Mouse (Mus musculus) intestine, postnatal 0 days (tissue): ENCODE measurements around the gene Mcam. TPM values are rescaled to one million over a fixed set of nuclear protein-coding genes. Genes with fewer than 3 reads are reported as not detected.

Experiments
- ATAC-seq: fragments of 200-750 bp; cut with Nextera tagmentation; 2 replicates; pipeline ENCODE4 v1.8.0; 2017; ENCODE audit warnings: mild to moderate bottlenecking, moderate TSS enrichment, moderate library complexity
- H3K27ac ChIP-seq: fragments of 300-500 bp; sonication (generic); 2 replicates; pipeline ENCODE4 v1.5.1; 2014; ENCODE audit warnings: mild to moderate bottlenecking, low read depth, low read length, moderate library complexity
- H3K27me3 ChIP-seq: fragments of 300-500 bp; sonication (generic); replicated peaks from 2 replicates; pipeline ENCODE4 v1.6.1; 2014; ENCODE audit warnings: low read length, mixed read lengths; ENCODE audit not compliant: control insufficient read depth, insufficient read depth
- H3K36me3 ChIP-seq: fragments of 300-500 bp; sonication (generic); 2 replicates; pipeline ENCODE4 v1.6.1; 2014; ENCODE audit warnings: mild to moderate bottlenecking, moderate library complexity; ENCODE audit not compliant: control insufficient read depth, insufficient read depth
- H3K4me1 ChIP-seq: fragments of 300-500 bp; sonication (generic); replicated peaks from 2 replicates; pipeline ENCODE4 v1.6.1; 2014; ENCODE audit warnings: antibody characterized with exemption, low read length, mixed read lengths; ENCODE audit not compliant: control insufficient read depth, insufficient read depth
- H3K4me2 ChIP-seq: fragments of 300-500 bp; sonication (generic); replicated peaks from 2 replicates; pipeline ENCODE4 v1.6.1; 2014; ENCODE audit warnings: low read depth, mild to moderate bottlenecking, moderate library complexity
- H3K4me3 ChIP-seq: fragments of 300-500 bp; sonication (generic); 2 replicates; pipeline ENCODE4 v1.5.1; 2014; ENCODE audit warnings: low read depth, low read length
- H3K9ac ChIP-seq: fragments of 300-500 bp; sonication (generic); 2 replicates; pipeline ENCODE4 v1.6.1; 2014; ENCODE audit warnings: mild to moderate bottlenecking, low read depth, low read length
- H3K9me3 ChIP-seq: fragments of 300-500 bp; sonication (generic); 2 replicates; pipeline ENCODE4 v1.6.1; 2016; ENCODE audit warnings: mixed run types; ENCODE audit not compliant: control insufficient read depth
- CTCF ChIP-seq: sonication (generic); IDR thresholded peaks from 2 replicates; pipeline ENCODE4 v1.5.1; 2016; ENCODE audit warnings: low read depth, mild to moderate bottlenecking, control low read depth, antibody characterized with exemption, moderate library complexity
- WGBS: fragments of 180-500 bp; shearing (Covaris S2); extraction: QIAGEN DNeasy Blood & Tissue Kit; methylation state at CpG from one replicate; pipeline ENCODE4 v1.1.7; 2014; 5-methylcytosine and 5-hydroxymethylcytosine counted together
- polyA plus RNA-seq: library from polyadenylated mRNA; unstranded; fragments of >200 nt; fragmentation: Nextera tagmentation; extraction: Ambion mirVana; gene quantifications from 2 replicates; pipeline ENCODE4 v1.2.1, GENCODE M21; 2015

The Mcam gene
- polyA plus RNA-seq, 1 experiment from 2014 or later: 31.5 TPM

- no peak for ATAC-seq
- peaks cover 50% of the 10 kb centered on the region for H3K36me3 ChIP-seq
- no peak for TF ChIP-seq CTCF
- H3K4me3 ChIP-seq: no peak overlapping the region
- H3K27me3 ChIP-seq: no peaks in the 10 kb centered on the region
- H3K4me1 ChIP-seq: no peaks in the 10 kb centered on the region
- H3K9me3 ChIP-seq: no peaks in the 10 kb centered on the region
- no peak overlapping the region for H3K4me2 ChIP-seq
- H3K27ac ChIP-seq: no peak overlapping the region
- H3K9ac ChIP-seq: no peak overlapping the region
- WGBS: 70% methylated on average over 5 of the region's 5 CpGs
Observed at GRCm38 (mm10) chr9:44141951-44142350, 7.7 kb downstream of the Mcam start.

DNA sequence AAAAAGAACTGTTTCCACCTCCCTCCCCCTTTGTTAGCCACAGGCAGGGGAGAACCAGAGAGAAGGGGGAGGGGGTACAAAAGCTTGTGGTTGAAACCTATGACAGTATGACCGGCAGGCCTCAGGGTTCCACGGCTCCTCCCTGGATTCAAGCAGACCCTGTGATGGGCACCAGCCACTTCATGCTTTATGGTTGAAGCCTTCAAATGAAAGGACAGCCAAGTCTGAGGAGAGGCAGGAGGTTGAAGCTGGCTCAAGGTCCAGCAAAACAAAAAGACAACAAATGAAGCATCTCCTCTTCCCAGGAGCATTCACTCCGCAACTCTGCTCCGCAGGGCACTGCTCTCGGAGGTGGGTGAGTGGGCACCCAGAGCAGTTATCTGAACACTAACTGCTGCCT lies 9.2 kb downstream of the Mcam start:
- ATAC-seq: no peak
- no peaks in the 10 kb centered on the region for H3K27me3 ChIP-seq
- no peak overlapping the region for H3K4me3 ChIP-seq
- no peak overlapping the region for H3K4me2 ChIP-seq
- no peaks in the 10 kb centered on the region for H3K4me1 ChIP-seq
- no peak overlapping the region for H3K9ac ChIP-seq
- 90% methylated on average over 5 of the region's 5 CpGs for WGBS
- TF ChIP-seq CTCF: no peak
- no peaks in the 10 kb centered on the region for H3K9me3 ChIP-seq
- no peak overlapping the region for H3K27ac ChIP-seq
- H3K36me3 ChIP-seq: peaks cover 51% of the 10 kb centered on the region

DNA sequence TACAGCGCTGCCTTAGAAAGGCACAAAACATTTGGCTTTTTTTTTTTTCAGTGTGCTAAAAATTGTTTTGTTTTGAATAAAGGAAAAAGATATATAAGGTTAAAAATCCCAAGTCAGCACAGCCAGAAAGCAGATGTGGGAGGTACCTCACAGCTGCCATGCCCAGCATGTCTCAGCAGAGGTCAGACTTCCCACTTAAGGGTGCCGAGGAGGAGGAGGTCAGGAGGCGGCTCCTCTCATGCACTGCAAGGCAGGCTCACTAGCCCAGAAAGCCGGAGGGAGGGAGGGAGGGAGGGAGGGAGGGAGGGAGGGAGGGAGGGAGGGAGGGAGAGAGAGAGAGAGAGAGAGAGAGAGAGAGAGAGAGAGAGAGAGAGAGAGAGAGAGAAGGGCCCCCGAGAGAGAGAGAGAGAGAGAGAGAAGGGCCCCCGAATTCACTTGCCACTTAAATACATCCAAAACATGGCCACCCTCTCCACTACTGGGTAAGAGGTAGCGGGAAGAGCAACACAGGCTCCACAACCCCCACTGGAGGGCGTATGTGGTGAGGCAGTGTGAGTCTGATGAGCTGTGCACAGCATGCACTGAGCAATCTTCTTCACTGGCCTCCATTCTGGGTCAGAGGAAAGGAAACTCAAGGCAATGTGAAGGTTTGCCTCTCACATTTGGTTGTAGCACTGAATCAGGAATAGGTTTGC lies 9.9 kb downstream of the Mcam start:
- Histone ChIP-seq H3K9me3 (no peaks in the 10 kb centered on the region), H3K9ac (no peak overlapping the region), H3K4me3 (no peak overlapping the region), H3K4me2 (no peak overlapping the region), H3K36me3 (peaks cover 45% of the 10 kb centered on the region), H3K27ac (no peak overlapping the region), H3K4me1 (no peaks in the 10 kb centered on the region), H3K27me3 (no peaks in the 10 kb centered on the region)
- TF ChIP-seq CTCF: peak; percentile 51
- WGBS: 49% methylated on average over 6 of the region's 8 CpGs
- no peak for ATAC-seq

DNA sequence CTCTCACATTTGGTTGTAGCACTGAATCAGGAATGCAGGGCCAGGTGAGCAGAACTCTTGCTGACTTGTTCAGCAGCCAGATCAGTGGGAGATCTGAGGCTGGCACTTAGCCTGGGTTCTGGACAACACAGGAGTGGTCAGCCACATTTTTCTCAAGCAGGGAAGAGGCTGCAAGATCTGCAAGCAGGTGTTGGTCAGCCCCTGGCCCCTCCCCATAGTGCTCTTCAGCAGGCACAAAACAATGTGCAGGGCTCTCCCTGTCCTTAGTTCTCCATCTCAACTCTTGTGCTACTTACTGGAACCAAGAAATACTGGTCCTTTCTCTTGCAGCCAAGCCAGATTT lies 10.4 kb downstream of the Mcam start:
- Histone ChIP-seq H3K9ac (no peak overlapping the region), H3K4me1 (no peaks in the 10 kb centered on the region), H3K4me2 (no peak overlapping the region), H3K9me3 (no peaks in the 10 kb centered on the region), H3K4me3 (no peak overlapping the region), H3K36me3 (peaks cover 49% of the 10 kb centered on the region), H3K27me3 (no peaks in the 10 kb centered on the region), H3K27ac (no peak overlapping the region)
- no peak for ATAC-seq
- no peak for TF ChIP-seq CTCF

- 60% methylated on average over 3 of the region's 3 CpGs for WGBS
- no peak overlapping the region for H3K9ac ChIP-seq
- no peak overlapping the region for H3K4me3 ChIP-seq
- no peaks in the 10 kb centered on the region for H3K4me1 ChIP-seq
- H3K27me3 ChIP-seq: no peaks in the 10 kb centered on the region
- no peak overlapping the region for H3K4me2 ChIP-seq
- H3K27ac ChIP-seq: no peak overlapping the region
- H3K9me3 ChIP-seq: no peaks in the 10 kb centered on the region
- no peak for ATAC-seq
- TF ChIP-seq CTCF: peak; percentile 72
- peaks cover 48% of the 10 kb centered on the region for H3K36me3 ChIP-seq
Observed at GRCm38 (mm10) chr9:44147290-44147689, 13.0 kb downstream of the Mcam start.

DNA sequence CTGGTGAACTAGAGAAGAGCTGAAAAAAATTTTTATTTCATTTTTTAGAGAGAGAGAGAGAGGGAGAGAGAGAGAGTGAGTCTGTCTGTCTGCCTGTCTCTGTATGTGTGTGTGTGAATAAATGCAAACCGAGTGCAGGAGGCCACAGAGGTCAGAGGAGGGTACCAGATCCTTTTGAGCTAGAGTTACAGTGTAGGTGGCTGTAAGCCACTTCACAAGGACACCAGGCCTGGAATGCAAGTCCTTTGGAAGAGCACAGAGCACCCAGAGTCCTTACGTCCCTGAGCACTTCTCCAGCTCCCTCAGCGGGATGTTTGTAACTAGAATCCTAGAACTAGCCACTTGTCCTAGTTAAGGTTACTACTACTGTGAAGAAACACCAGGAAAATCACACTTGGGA lies 25.6 kb downstream of the Mcam start:
- ATAC-seq: no peak
- Histone ChIP-seq H3K9me3 (no peaks in the 10 kb centered on the region), H3K27me3 (no peaks in the 10 kb centered on the region), H3K36me3 (peaks cover 75% of the 10 kb centered on the region), H3K27ac (no peak overlapping the region), H3K4me3 (no peak overlapping the region), H3K4me2 (no peak overlapping the region), H3K9ac (no peak overlapping the region), H3K4me1 (no peaks in the 10 kb centered on the region)
- TF ChIP-seq CTCF: no peak
- WGBS: 85% methylated on average over 3 of the region's 3 CpGs

GRCm38 (mm10) chr9:44168931-44169330 lies 34.7 kb downstream of the Mcam start:
- ATAC-seq: no peak
- Histone ChIP-seq H3K4me3 (no peak overlapping the region), H3K4me2 (no peak overlapping the region), H3K9ac (no peak overlapping the region), H3K36me3 (peaks cover 68% of the 10 kb centered on the region), H3K9me3 (no peaks in the 10 kb centered on the region), H3K27me3 (no peaks in the 10 kb centered on the region), H3K27ac (no peak overlapping the region), H3K4me1 (no peaks in the 10 kb centered on the region)
- whole genome bisulfite sequencing: 68% methylated on average over 5 of the region's 5 CpGs
- no peak for TF ChIP-seq CTCF
